Mouse (Mus musculus) CH12.LX (cell line): ENCODE results near the gene Tnfrsf9. TPM values are rescaled to one million over a fixed set of nuclear protein-coding genes. Genes with fewer than 3 reads are reported as not detected.

Source experiments
- DNase-seq: peaks from one replicate; pipeline ENCODE4 v3.0.0-alpha.2; 2013; ENCODE audit errors: extremely low read depth
- H3K27ac ChIP-seq: 2 replicates; pipeline ENCODE4 v1.5.1; 2012; ENCODE audit warnings: low read depth, mild to moderate bottlenecking, control low read depth, moderate library complexity; ENCODE audit not compliant: insufficient read depth
- H3K27me3 ChIP-seq: replicated peaks from 2 replicates; pipeline ENCODE3; 2012; ENCODE audit warnings: inconsistent platforms
- H3K36me3 ChIP-seq, 2 experiments: replicated peaks in 1 of 2; 2 replicates each; pipeline versions ENCODE3 to v1.6.1; 2012; ENCODE audit warnings: inconsistent platforms in 1 of 2, low read length in 1 of 2, mild to moderate bottlenecking in 1 of 2, mixed read lengths in 1 of 2, moderate library complexity in 1 of 2; ENCODE audit not compliant: control insufficient read depth in 1 of 2, insufficient read depth in 1 of 2
- H3K4me1 ChIP-seq, 2 experiments: 2 replicates each; pipeline ENCODE4 v1.6.1; 2012; ENCODE audit warnings: inconsistent platforms in 1 of 2, moderate library complexity in 1 of 2; ENCODE audit not compliant: insufficient read depth in 2 of 2, control insufficient read depth in 1 of 2
- H3K4me2 ChIP-seq: 2 replicates; pipeline ENCODE4 v1.6.1; 2012; ENCODE audit warnings: low read depth, mild to moderate bottlenecking, control low read depth; ENCODE audit not compliant: poor library complexity, insufficient read depth, severe bottlenecking
- H3K4me3 ChIP-seq, 3 experiments: fragments of 150-350 bp in 1 of 3; sonication (generic) in 1 of 3; replicated peaks in 1 of 3; 2 replicates each; pipeline versions ENCODE3 to v1.5.1; 2011 to 2012; ENCODE audit warnings: low read depth in 2 of 3, low read length in 2 of 3, mild to moderate bottlenecking in 2 of 3, moderate library complexity in 2 of 3, control low read depth in 1 of 3, improper control_type of control experiment in 1 of 3, inconsistent platforms in 1 of 3, mixed read lengths in 1 of 3; ENCODE audit not compliant: poor library complexity in 1 of 3
- H3K79me2 ChIP-seq: replicated peaks from 2 replicates; pipeline ENCODE4 v1.6.1; 2012; ENCODE audit warnings: mild to moderate bottlenecking, moderate library complexity; ENCODE audit not compliant: control insufficient read depth, poor library complexity, insufficient read depth, severe bottlenecking; ENCODE audit errors: extremely low read depth
- H3K9ac ChIP-seq: 2 replicates; pipeline ENCODE4 v1.6.1; 2012; ENCODE audit warnings: low read depth, mild to moderate bottlenecking, control low read depth, moderate library complexity; ENCODE audit not compliant: insufficient read depth
- H3K9me3 ChIP-seq: replicated peaks from 2 replicates; pipeline ENCODE3; 2012; ENCODE audit warnings: low read length, inconsistent platforms, mixed read lengths
- BHLHE40 ChIP-seq: IDR thresholded peaks from 2 replicates; pipeline ENCODE4 v1.6.1; 2011; ENCODE audit warnings: mild to moderate bottlenecking, low read depth, low read length, improper control_type of control experiment
- CHD1 ChIP-seq: IDR thresholded peaks from 2 replicates; pipeline ENCODE4 v1.6.1; 2012; ENCODE audit warnings: low read depth, low read length, improper control_type of control experiment, inconsistent platforms
- CTCF ChIP-seq, 2 experiments: IDR thresholded peaks in 1 of 2; conservative IDR thresholded peaks in 1 of 2; 2 replicates each; pipeline ENCODE4 v1.5.1; 2011 to 2012; ENCODE audit warnings: low read depth in 2 of 2, low read length in 2 of 2, improper control_type of control experiment in 1 of 2, inconsistent platforms in 1 of 2, mild to moderate bottlenecking in 1 of 2, moderate library complexity in 1 of 2
- E2F4 ChIP-seq: IDR thresholded peaks from 2 replicates; pipeline ENCODE4 v1.6.1; 2011; ENCODE audit warnings: low read depth, low read length, improper control_type of control experiment; ENCODE audit not compliant: insufficient replicate concordance
- EP300 ChIP-seq: IDR thresholded peaks from 2 replicates; pipeline ENCODE4 v1.6.1; 2011; ENCODE audit warnings: low read length, improper control_type of control experiment
- HCFC1 ChIP-seq: IDR thresholded peaks from 2 replicates; pipeline ENCODE4 v1.6.1; 2012; ENCODE audit warnings: low read depth, mild to moderate bottlenecking, inconsistent platforms, low read length, improper control_type of control experiment
- MEF2A ChIP-seq: IDR thresholded peaks from 2 replicates; pipeline ENCODE4 v1.6.1; 2014; ENCODE audit warnings: low read depth, mild to moderate bottlenecking, inconsistent platforms, low read length, improper control_type of control experiment, borderline replicate concordance
- MXI1 ChIP-seq: IDR thresholded peaks from 2 replicates; pipeline ENCODE4 v1.6.1; 2011; ENCODE audit warnings: mild to moderate bottlenecking, low read depth, low read length, improper control_type of control experiment
- MYC ChIP-seq: IDR thresholded peaks from 2 replicates; pipeline ENCODE4 v1.6.1; 2011; ENCODE audit warnings: low read depth, mild to moderate bottlenecking, improper control_type of control experiment, low read length
- NELFE ChIP-seq: IDR thresholded peaks from 2 replicates; pipeline ENCODE4 v1.6.1; 2011; ENCODE audit warnings: low read depth, low read length, improper control_type of control experiment
- NRF1 ChIP-seq: IDR thresholded peaks from 2 replicates; pipeline ENCODE4 v1.6.1; 2014; ENCODE audit warnings: low read depth, mild to moderate bottlenecking, inconsistent platforms, low read length, improper control_type of control experiment, moderate library complexity
- PAX5 ChIP-seq: IDR thresholded peaks from 2 replicates; pipeline ENCODE4 v1.6.1; 2012; ENCODE audit warnings: low read length, inconsistent platforms, mixed read lengths
- POLR2A ChIP-seq: IDR thresholded peaks from 2 replicates; pipeline ENCODE4 v1.6.1; 2011; ENCODE audit warnings: low read depth, mild to moderate bottlenecking, improper control_type of control experiment, low read length
- RAD21 ChIP-seq: IDR thresholded peaks from 2 replicates; pipeline ENCODE4 v1.6.1; 2011; ENCODE audit warnings: low read depth, mild to moderate bottlenecking, low read length, improper control_type of control experiment, moderate library complexity
- SIN3A ChIP-seq: IDR thresholded peaks from 2 replicates; pipeline ENCODE4 v1.6.1; 2012; ENCODE audit warnings: low read length, improper control_type of control experiment, inconsistent platforms
- SMC3 ChIP-seq: IDR thresholded peaks from 2 replicates; pipeline ENCODE4 v1.6.1; 2011; ENCODE audit warnings: low read depth, low read length, improper control_type of control experiment
- TCF12 ChIP-seq: IDR thresholded peaks from 2 replicates; pipeline ENCODE4 v1.6.1; 2014; ENCODE audit warnings: low read depth, mild to moderate bottlenecking, inconsistent platforms, low read length, improper control_type of control experiment
- UBTF ChIP-seq: IDR thresholded peaks from 2 replicates; pipeline ENCODE4 v1.6.1; 2012; ENCODE audit warnings: low read depth, mild to moderate bottlenecking, inconsistent platforms, low read length, improper control_type of control experiment, moderate library complexity
- USF1 ChIP-seq: IDR thresholded peaks from 2 replicates; pipeline ENCODE4 v1.6.1; 2014; ENCODE audit warnings: low read depth, mild to moderate bottlenecking, inconsistent platforms, low read length, improper control_type of control experiment
- ZC3H11A ChIP-seq: IDR thresholded peaks from 2 replicates; pipeline ENCODE4 v1.6.1; 2012; ENCODE audit warnings: low read depth, mild to moderate bottlenecking, inconsistent platforms, low read length, improper control_type of control experiment
- ZKSCAN1 ChIP-seq: IDR thresholded peaks from 2 replicates; pipeline ENCODE4 v1.6.1; 2012; ENCODE audit warnings: low read depth, inconsistent platforms, low read length, improper control_type of control experiment, borderline replicate concordance
- dilution Hi-C: fragments of 300-500 bp; cut with MboI; formaldehyde crosslinking; loops from 2 replicates; pipeline ENCODE4 v1.14.3; 2020; ENCODE audit warnings: low sequenced_read_pairs; ENCODE audit not compliant: extremely low pct_unique_long_range_greater_than_20kb, extremely low pct_ligation_motif_present
- in situ Hi-C: fragments of 300-500 bp; cut with MboI; formaldehyde crosslinking; loops from 3 replicates; pipeline ENCODE4 v1.14.3; 2019; ENCODE audit warnings: low sequenced_read_pairs, low pct_ligation_motif_present, low pct_unique_long_range_greater_than_20kb, mixed read lengths
- polyA plus RNA-seq: library from polyadenylated mRNA; unstranded; fragments of >175 nt; gene quantifications from 2 replicates; pipeline ENCODE4 v1.2.1, GENCODE M21; 2012; ENCODE audit warnings: low read depth; ENCODE audit not compliant: insufficient read length
- total RNA-seq, 2 experiments: library from RNA; depleted of rRNA; stranded (reverse); fragments of 300-350 nt in 1 of 2; fragments of >200 nt in 1 of 2; gene quantifications; 2 replicates each; pipeline ENCODE4 v1.2.3; 2012 to 2014

Gene Tnfrsf9
- total and polyA plus RNA-seq, 3 experiments = 2.2 to 3.1 (median 2.9) TPM

- Histone ChIP-seq H3K79me2 (no peaks in the 10 kb centered on the region), H3K4me3 (no peak overlapping the region), H3K9ac (no peak overlapping the region), H3K4me2 (no peak overlapping the region)
- dilution Hi-C loops = no loop called here
- TF ChIP-seq UBTF (no peak), SMC3 (peak; percentile 13; the same call in 1 of the 2 replicates), CTCF (conservative IDR thresholded peaks at IDR 0.05 in 1 of 2, IDR thresholded peaks at IDR 0.05 in 1 of 2; ENCODE audit: low read depth in 2 of 2, low read length in 2 of 2) (peak in 1 of 2 experiments; percentile 37; a peak in 2 of 4 replicates), MEF2A (no peak), BHLHE40 (no peak), MXI1 (no peak)
- TF ChIP-seq, all 38 proteins: peak for 2
- H3K9me3 ChIP-seq = no peaks in the 10 kb centered on the region
- peaks cover 8 to 21% of the 10 kb centered on the region in 2 experiments for H3K4me1 ChIP-seq
- in situ Hi-C loops = no loop called here
- no peaks in the 10 kb centered on the region for H3K36me3 ChIP-seq
- no peak overlapping the region for H3K27ac ChIP-seq
- no peaks in the 10 kb centered on the region for H3K27me3 ChIP-seq
- DNase-seq = no peak
These were observed 64.0 kb downstream of the Tnfrsf9 start for GRCm38 (mm10) chr4:150978156-150978910.

- TF ChIP-seq CTCF (conservative IDR thresholded peaks at IDR 0.05 in 1 of 2, IDR thresholded peaks at IDR 0.05 in 1 of 2; ENCODE audit: low read depth in 2 of 2, low read length in 2 of 2) (no peak), E2F4 (no peak), POLR2A (peak; percentile 23; the same call in 1 of the 2 replicates), TCF12 (peak; percentile 51), ZKSCAN1 (no peak), MYC (0 out of 2 replicates have a peak, but pooled peaks have one; percentile 12), BHLHE40 (peak; percentile 36; the same call in 1 of the 2 replicates), NELFE (no peak), MXI1 (no peak), RAD21 (no peak), MEF2A (no peak), HCFC1 (no peak), NRF1 (no peak), ZC3H11A (no peak), CHD1 (peak; percentile 60; the same call in 1 of the 2 replicates), USF1 (no peak), SIN3A (no peak), EP300 (peak; percentile 28; the same call in 1 of the 2 replicates), PAX5 (no peak)
- Histone ChIP-seq H3K9ac (peak overlapping the region; percentile 33; the same call in 1 of the 2 replicates), H3K4me2 (peak overlapping the region; percentile 80), H3K9me3 (no peaks in the 10 kb centered on the region), H3K36me3 (no peaks in the 10 kb centered on the region), H3K4me1 (peaks cover 8 to 21% of the 10 kb centered on the region in 2 experiments), H3K79me2 (no peaks in the 10 kb centered on the region), H3K27me3 (no peaks in the 10 kb centered on the region), H3K4me3 (no peak overlapping the region), H3K27ac (peak overlapping the region; percentile 81)
- in situ Hi-C loops (no loop called here), dilution Hi-C loops (no loop called here)
- DNase-seq = no peak
These were observed 65.1 kb downstream of the Tnfrsf9 start for GRCm38 (mm10) chr4:150979455-150979854.
